Mouse (Mus musculus) stomach, postnatal 0 days (tissue): ENCODE measurements at regions not wholly inside any gene's neighbourhood (a gene's known extent, or its start where the extent isn't known, plus 50 kb on each side); places are given as distances from the start of the nearest gene placed in this dataset.

Source experiments
- CTCF ChIP-seq: IDR thresholded peaks from 2 replicates; pipeline ENCODE4 v1.5.1; 2016; ENCODE audit warnings: antibody characterized with exemption, low read depth, mild to moderate bottlenecking, moderate library complexity
- EP300 ChIP-seq: optimal IDR thresholded peaks from 2 replicates; pipeline ENCODE3; 2016; ENCODE audit warnings: antibody characterized with exemption

DNA sequence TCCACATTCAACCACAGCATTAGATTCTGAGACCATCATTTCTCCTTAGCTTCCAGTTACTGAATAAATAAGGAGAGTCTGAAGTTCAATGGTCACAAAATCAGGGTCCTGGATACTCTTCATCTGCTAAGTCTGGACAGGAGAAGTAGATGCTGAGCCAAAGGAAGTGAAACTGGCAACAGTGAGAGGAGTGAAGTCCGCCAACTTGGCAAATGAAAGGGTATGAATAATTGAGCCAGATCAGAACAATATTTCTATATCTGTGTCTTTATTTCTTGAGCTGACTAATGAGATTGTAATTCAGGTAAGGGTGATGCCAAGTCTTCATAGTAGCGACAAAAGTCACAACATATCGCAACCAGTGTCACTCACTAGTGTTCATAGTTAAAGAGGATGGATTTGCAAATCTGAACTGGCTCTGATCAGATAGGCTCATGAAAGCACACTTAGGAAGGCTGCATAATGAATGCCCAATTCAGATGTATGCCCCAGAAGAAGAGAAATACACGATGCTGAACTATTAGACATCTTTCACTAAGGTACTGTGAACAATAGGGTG is 832.2 kb upstream of the Nudt12 start:
- TF ChIP-seq EP300, result no peak
- no peak for TF ChIP-seq CTCF
